Mouse (Mus musculus): ENCODE measurements around the gene Rnf111. TPM values are rescaled to one million over a fixed set of nuclear protein-coding genes. Genes with fewer than 3 reads are reported as not detected.

Rnf111 gene
- total RNA-seq, 2 experiments from 2014 or later = 41.1 to 44.1 TPM

DNA sequence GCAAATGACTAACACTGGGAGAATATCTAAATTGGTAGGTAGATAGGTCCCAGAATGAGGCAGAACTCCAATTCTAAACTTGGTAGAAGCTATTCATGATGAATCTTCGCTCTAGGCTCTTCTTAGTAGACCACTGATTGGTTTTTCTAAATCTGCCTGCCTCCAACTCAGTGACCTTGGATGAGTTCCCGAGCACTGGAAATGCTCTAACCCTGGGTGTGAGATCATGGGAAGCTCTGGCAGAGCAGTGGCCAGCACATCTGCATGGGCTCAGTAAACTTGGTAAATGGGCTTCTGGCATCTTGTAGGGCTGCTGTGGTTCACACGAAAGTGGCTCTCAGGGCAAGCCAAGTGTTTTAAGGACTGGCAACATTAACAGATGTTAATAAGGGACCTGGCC, 96.9 kb downstream of the Rnf111 start:
- no peak for DNase-seq (ENCODE audit: low spot score in 2 of 2)

DNA sequence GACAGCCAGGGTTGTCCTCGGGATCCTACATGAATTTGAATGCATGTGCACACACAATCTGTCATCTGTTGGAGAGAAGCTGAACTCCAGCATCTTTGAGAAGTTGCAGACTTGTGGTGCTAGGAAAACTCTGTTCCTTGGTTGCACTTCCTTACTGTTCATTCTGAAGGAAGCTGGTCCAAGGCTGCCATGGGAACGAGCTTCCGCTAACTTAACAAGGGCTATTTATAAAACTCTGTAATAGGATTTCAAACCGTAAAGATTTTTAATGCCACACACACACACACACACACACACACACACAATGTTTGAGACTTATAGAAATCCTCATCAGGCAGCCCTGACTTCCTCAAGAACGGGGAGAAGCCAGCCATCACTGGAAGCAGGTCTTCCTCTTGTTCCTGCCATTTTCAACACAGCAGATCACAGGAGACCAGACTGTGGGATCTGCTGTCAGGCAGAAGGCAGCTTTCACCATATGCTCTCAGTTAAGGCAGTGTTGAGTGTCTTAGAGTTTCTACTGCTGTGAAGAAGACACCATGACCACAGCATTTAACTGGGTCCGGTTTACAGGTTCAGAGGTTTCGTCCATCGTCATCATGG, 101.5 kb downstream of the Rnf111 start:
- no peak for DNase-seq (ENCODE audit: low spot score in 2 of 2)

DNA sequence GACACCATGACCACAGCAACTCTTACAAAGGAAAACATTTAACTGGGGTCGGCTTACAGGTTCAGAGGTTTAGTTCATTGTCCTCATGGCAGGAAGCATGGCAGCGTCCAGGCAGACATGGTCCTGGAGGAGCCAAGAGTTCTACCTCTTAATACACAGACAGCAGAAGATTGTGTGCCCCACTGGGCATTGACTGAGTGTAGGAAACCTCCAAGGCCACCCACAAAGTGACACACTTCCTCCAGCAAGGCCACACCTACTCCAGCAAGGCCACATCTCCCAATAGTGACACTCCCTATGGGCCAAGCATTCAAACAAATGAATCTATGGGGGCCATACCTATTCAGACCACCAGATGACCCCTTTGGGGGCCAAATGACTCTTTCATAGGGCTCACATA, 107.4 kb downstream of the Rnf111 start:
- DNase-seq (ENCODE audit: low spot score in 2 of 2) = no peak

DNA sequence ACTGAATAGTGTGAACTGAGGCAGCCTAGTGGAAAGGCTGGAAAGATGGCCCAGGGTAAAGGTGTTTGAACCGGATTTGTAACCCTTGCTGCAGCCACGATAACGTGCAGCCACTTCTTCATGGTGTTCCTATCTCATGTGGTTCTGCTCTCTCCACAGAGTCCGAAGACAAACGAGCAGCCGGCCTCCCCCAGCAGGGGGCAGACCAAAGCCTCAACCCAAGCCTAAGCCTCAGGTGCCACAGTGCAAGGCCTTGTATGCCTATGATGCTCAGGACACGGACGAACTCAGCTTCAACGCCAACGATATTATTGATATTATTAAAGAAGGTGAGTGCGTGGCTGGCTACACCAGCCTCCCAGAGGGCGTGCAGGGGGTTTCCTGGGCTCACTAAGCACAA, 107.9 kb downstream of the Rnf111 start:
- DNase-seq (ENCODE audit: low spot score in 2 of 2) = no peak

DNA sequence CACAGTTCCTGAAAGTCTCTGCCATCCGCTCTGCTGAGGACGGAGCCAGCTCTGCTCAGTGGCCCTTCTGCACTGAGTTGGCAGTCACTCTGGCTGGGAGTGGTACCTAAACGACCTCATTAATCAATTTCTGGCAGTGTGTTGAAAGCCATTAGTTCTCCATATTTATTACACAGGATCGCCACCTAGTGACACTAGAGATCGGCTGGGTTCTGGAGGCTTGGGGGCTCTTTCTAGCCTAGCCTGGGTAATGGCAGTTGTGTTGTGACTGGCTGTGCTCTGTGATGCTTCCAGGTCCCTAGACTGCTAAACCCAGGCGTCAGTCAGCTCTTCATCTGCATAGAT, 111.0 kb downstream of the Rnf111 start:
- no peak for DNase-seq (ENCODE audit: low spot score in 2 of 2)

DNA sequence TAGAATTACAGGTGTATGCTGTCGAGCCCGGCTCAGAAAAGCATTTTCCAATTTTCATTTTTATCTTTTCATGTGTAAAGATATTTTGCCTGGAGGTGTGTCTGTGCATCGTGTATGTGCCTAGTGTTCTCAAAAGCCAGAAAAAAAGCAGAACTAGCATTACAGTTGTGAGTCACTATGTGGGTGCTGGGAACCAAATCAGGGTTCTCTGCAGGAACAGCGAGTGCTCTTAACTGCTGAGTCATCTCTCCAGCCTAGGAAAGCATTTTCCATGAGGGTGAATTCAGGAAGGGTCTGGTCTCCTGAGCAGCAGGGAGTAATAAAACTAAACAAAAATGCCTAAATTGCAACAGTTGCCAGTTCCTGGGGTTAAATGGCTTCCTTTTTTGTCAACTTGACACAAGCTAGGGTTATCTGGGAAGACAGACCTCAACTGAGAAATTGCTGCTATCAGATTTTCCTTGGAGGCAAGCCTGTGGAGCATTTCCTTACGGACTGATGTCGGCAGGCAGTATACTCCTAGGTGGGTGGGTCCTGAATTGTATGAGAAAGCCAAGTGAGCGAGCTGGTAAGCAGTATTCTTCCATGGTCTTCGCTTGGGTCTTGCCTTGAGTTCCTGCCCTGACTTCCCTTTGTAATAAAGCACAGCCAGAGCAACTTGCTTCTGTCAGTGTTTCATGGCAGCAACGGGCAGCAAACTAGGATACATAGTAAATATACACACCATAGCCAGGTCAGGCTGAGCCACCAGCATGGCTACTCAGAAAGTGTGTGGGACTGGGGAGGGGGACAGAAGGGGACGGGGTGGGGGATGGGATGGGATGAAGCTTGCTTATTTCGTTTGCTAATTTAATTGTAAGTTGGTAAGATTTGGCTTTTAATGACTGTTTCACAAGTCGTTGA, 111.6 kb downstream of the Rnf111 start:
- no peak for DNase-seq (ENCODE audit: low spot score in 2 of 2)

DNA sequence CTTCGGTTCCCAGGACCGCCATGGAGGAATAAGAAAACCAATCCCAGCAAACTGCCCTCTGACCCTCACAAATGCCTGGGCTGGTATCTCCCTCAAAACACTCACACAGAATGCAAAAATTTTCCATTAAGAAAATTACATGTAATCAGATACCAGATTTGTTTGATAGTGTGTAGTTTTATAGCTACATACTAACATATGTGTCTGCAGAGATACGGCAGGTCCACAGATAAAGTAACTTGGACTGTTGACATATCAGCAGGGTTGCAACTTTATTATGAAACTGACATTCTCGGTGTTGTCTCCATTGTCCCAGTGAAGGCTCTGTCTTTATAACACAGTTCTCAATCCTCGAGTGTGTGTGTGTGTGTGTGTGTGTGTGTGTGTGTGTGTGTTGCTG, 112.5 kb downstream of the Rnf111 start:
- no peak for DNase-seq (ENCODE audit: low spot score in 2 of 2)

DNA sequence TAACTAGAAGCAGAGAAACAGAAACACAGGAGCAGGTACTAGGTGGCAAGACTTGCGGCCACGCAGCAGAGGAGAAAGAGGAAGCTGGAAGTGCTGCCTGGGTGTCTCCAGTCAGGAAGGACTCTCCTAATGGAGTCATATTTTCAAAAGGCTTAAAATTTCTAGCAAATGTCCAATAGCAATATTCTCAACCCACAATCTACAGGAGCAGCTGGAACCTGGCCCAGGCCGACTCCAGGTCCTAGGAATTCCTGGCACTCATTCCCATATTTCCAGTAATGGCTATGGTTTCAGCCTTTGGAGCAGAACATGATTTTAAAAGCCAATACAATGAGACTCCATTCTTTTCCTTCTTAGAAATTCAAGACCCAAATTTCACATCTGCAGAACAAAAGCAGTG, 114.0 kb downstream of the Rnf111 start:
- no peak for DNase-seq (ENCODE audit: low spot score in 2 of 2)

DNA sequence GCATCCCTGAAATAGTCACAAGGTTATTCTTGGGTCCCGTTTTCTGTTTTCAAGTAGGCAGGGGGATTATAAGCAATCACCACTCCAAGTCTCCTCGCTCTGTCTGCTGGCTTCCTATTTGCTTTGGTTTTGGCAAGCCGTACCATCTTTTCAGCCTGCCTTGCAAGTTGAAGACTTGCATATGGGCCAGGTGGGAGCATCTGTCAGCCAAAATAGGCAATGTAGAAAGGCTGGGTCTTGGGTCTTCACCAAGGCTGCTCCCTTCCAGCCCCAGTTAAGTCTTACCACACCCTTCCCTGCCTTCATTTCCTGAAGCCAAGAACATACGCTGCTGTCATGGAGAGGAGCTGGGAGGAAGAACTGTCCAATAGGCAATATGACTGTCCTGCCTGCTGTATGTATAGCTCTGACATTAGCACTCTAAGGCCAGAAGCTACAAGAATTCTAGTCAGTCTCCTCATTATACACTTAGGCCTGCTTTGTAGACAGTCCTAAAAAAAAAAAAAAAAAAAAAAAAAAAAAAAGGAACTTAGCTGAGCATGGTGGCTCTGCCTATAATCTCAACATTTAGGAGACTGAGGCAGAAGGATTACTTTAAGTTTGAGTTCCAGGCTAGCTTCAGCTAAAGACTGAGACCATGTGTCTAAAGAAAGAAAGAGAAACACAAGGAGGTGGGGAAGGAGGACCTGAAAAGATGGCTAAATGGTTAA, 116.0 kb downstream of the Rnf111 start:
- no peak for DNase-seq (ENCODE audit: low spot score in 2 of 2)

DNA sequence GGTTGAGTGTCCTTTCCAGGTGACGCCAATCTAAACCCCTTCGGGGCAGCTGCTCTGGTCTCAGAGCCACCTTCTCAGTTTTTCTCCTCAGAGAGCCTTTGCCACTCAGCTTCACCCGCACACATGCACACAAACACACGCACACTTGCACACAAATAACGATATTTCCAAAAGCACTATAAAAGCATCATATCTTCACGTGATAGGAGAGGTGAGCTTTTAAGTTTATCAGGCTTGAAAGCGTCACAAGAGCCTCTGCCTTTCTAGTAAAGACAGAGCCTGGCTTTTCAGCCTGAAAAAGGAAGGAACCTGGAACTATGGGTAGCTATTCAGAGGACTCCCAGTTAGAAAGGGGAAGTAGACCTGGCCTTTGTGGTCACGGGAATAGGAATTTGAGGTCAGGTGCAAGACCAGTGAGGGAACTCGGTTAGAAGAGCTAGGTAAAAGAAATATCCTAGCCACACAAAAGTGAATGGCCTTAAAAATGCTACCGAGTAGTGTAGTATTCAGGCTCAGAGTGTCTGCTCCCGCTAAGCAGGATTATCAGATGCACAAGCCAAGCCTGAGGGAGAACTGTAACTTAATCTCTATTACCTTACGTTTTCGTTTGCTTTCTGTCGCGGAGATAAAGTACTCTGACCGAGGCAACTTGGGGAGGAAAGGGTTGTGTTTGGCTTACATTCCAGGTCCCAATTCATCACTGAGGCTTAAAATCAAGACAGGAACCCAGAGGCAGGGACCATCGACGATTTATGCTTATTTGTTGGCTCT, 118.4 kb downstream of the Rnf111 start:
- DNase-seq (ENCODE audit: low spot score in 2 of 2) = no peak

DNA sequence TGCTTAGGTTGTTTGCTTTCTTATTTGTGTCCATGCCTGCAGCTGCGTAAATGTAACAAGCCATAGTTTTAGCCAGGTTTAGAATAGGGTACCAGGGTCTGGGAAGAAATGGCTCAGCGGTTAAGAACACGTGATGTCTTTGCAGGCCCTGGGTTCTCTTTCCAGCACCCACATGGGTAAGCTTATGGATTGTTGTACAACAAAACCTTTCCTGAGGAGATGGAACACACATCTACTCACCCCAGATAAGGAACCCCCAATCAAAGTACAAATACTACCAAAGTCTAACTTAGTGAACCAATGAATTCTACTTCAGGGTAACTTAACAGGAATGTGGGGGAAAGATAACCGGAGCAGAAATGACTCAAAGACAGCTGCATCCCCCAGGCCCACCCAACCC, 119.0 kb downstream of the Rnf111 start:
- no peak for DNase-seq (ENCODE audit: low spot score in 2 of 2)

DNA sequence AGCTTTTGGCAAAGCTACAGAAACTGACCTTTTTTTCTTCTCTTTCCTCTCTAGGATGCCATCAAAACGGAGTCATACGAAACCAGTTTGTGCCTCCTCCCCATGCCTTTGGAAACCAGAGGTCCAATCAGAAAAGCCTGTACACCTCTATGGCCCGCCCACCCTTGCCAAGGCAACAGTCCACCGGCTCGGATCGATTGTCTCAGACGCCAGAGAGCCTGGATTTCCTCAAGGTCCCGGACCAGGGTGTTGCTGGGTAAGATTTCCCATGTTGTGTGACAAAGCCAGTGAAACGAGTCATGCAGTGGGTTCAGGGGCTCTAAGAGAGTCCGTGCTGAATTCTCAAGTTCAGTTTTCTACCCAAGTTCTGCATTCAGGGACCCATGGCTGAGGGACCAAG, 119.8 kb downstream of the Rnf111 start:
- no peak for DNase-seq (ENCODE audit: low spot score in 2 of 2)

DNA sequence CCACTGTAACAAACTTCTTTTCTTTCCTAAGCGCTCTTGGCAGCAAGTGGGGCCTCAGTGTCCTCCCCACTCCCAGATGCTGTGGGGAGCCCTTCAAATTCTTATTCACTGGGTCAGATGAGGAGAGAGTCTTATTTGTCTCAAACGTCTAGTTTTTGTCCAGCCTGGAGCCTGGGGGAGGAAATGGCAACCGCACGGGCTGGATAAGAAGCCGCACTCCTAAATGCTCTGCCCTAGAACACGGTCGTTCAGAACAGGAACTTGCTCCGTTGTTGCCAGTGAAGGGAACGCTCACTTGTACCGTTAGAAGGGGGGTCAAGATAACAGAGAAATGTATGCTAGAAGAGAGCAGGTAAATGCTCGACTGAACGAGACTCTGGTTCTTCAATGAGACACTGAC, 121.4 kb downstream of the Rnf111 start:
- no peak for DNase-seq (ENCODE audit: low spot score in 2 of 2)

DNA sequence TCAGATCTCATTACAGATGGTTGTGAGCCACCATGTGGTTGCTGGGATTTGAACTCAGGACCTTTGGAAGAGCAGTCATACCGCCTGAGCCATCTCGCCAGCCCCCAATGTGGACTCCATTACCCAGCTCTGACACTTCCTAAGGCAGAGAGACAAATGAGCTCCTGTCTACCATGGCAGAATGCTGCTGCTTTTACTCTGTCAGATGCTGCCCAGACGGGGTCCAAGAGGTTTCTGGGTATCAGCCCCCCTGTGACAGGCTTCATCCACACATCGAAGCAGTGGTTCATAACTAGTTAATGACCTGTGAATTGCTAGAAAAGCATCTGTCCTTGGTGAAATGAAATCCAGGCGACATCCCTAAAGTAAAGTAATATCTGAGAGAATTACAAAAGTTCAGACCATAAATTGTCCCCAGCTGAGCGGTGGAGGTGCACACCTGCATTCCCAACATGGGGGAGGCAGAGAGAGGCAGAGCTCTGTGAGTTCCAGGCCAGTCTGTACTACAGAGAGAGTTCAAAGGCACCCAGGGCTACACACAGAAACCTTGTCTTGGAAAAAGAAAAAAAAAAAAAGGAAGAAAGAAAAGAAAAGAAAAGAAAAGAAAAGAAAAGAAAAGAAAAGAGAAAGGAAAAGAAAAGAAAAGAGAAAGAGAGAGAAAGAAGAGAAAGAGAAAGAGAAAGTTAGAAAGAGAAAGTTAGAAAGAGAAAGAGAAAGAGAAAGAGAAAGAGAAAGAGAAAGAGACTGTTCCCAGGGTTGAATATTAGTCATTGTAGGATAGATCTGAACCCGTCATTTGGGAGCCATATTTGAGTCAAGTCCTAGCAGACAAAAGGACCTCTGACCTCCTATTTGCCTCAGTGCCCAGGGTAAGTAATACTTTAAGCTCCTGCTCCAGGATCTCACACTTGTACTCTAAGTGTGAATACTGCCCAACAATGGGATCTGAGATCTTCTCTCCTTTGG, 123.7 kb downstream of the Rnf111 start:
- no peak for DNase-seq (ENCODE audit: low spot score in 2 of 2)

Small RNA genes within 50 kb of the gene (microRNA-seq; reads per million reads assigned to microRNA genes)
- gene Mir5626 = 2.1 reads per million

Other genes with a start within 250 kb of the Rnf111 start
- 10 to 100 TPM; 42.4 to 46.1 TPM for gene Ccnb2, start 82.2 kb downstream of the Rnf111 start, total RNA-seq (2021)
- gene Sltm, start 39.0 kb upstream of the Rnf111 start, total RNA-seq (2021) = 10 to 100 TPM; 37.7 to 44.2 TPM
- under 1 TPM; 0.48 to 0.76 TPM for gene Gm10642, start 152.5 kb upstream of the Rnf111 start, total RNA-seq (2021)
- 10 to 100 TPM; 17.8 to 19.0 TPM for gene Mindy2, start 153.4 kb upstream of the Rnf111 start, total RNA-seq (2021)
- 10 to 100 TPM; 63.8 to 74.9 TPM for gene Adam10, start 175.3 kb upstream of the Rnf111 start, total RNA-seq (2021)

Measured in adrenal gland, postnatal 4 days (tissue).